14 mouse cellular contexts compared by ENCODE assay signal in genomic region chr3:131914372-131914771, GRCm38 (mm10).
"Had no signal": no experiment of that assay in that cellular context is flagged by ENCODE, and none has a peak within 500 bp of the region (broad histone marks: within the 10 kb centered on the region; RNA-seq: fewer than 3 reads in every experiment).

No protein-coding gene starts in this region.

- H3K9ac ChIP-seq: limb, embryonic 13.5 days; liver, embryonic 14.5 days; neural tube, embryonic 13.5 days had no signal

- H3K9me3 ChIP-seq: neural tube, embryonic 13.5 days had no signal

- H3K36me3 ChIP-seq: limb, embryonic 13.5 days; neural tube, embryonic 13.5 days had no signal

- H3K27ac ChIP-seq: kidney, postnatal 0 days; limb, embryonic 13.5 days; liver, embryonic 14.5 days; neural tube, embryonic 13.5 days had no signal

- H3K4me3 ChIP-seq: limb, embryonic 13.5 days; neural tube, embryonic 13.5 days had no signal

- DNase-seq: kidney, adult 8-10 months; kidney, postnatal 4 days; left cerebral cortex, postnatal 4 days; lung, adult 18-20 months; midbrain, embryonic 14.5 days; retina, postnatal 1 day; right cerebral cortex, postnatal 4 days; spleen, adult 18-20 months; thymus, postnatal 4 days had no signal

- ATAC-seq: intestine, embryonic 16.5 days had no signal

- H3K4me2 ChIP-seq: limb, embryonic 13.5 days; neural tube, embryonic 13.5 days had no signal

- H3K27me3 ChIP-seq: limb, embryonic 13.5 days; neural tube, embryonic 13.5 days had no signal
